Mouse (Mus musculus): Measurements from ENCODE around the gene Gtpbp3.

Gene Gtpbp3

GRCm38 (mm10) chr8:71469411-71469810 is 18.5 kb upstream of the Gtpbp3 start:
- DNase-seq (ENCODE audit: low spot score in 2 of 2): no peak

- no peak for DNase-seq (ENCODE audit: low spot score in 2 of 2)
Measured at GRCm38 (mm10) chr8:71470146-71470912, 17.6 kb upstream of the Gtpbp3 start.

GRCm38 (mm10) chr8:71470913-71471255 is 17.0 kb upstream of the Gtpbp3 start:
- DNase-seq (ENCODE audit: low spot score in 2 of 2): no peak

GRCm38 (mm10) chr8:71471861-71472260 is 16.0 kb upstream of the Gtpbp3 start:
- DNase-seq (ENCODE audit: low spot score in 2 of 2): no peak

- DNase-seq (ENCODE audit: low spot score in 2 of 2): no peak
Measured at GRCm38 (mm10) chr8:71472601-71473386, 15.1 kb upstream of the Gtpbp3 start.

GRCm38 (mm10) chr8:71474344-71474743 is 13.6 kb upstream of the Gtpbp3 start:
- DNase-seq (ENCODE audit: low spot score in 2 of 2): no peak

- no peak for DNase-seq (ENCODE audit: low spot score in 2 of 2)
Measured at GRCm38 (mm10) chr8:71474785-71475701, 12.9 kb upstream of the Gtpbp3 start.

GRCm38 (mm10) chr8:71475702-71476075 is 12.2 kb upstream of the Gtpbp3 start:
- no peak for DNase-seq (ENCODE audit: low spot score in 2 of 2)

- DNase-seq (ENCODE audit: low spot score in 2 of 2): peak; percentile 65 to 82
Measured at GRCm38 (mm10) chr8:71476099-71476940, 11.6 kb upstream of the Gtpbp3 start.

GRCm38 (mm10) chr8:71477196-71477845 is 10.6 kb upstream of the Gtpbp3 start:
- no peak for DNase-seq (ENCODE audit: low spot score in 2 of 2)

- no peak for DNase-seq (ENCODE audit: low spot score in 2 of 2)
Measured at GRCm38 (mm10) chr8:71478943-71479342, 9.0 kb upstream of the Gtpbp3 start.

- no peak for DNase-seq (ENCODE audit: low spot score in 2 of 2)
Measured at GRCm38 (mm10) chr8:71483932-71484331, 4.0 kb upstream of the Gtpbp3 start.

GRCm38 (mm10) chr8:71484736-71485135 is 3.2 kb upstream of the Gtpbp3 start:
- no peak for DNase-seq (ENCODE audit: low spot score in 2 of 2)

GRCm38 (mm10) chr8:71485142-71486135 is 2.5 kb upstream of the Gtpbp3 start, which contains the start of gene Ano8:
TSS of gene Ano8 (minus strand) at chr8:71485963.
- peak; percentile 73 to 84 for DNase-seq (ENCODE audit: low spot score in 2 of 2)

- DNase-seq (ENCODE audit: low spot score in 2 of 2): no peak
Measured at GRCm38 (mm10) chr8:71486136-71486529, 1.8 kb upstream of the Gtpbp3 start.

- DNase-seq (ENCODE audit: low spot score in 2 of 2): peak; percentile 84 to 85
Measured at GRCm38 (mm10) chr8:71488454-71488853, 551 bp downstream of the Gtpbp3 start.

- peak; percentile 58 to 83 for DNase-seq (ENCODE audit: low spot score in 2 of 2)
Measured at GRCm38 (mm10) chr8:71495039-71495438, 7.1 kb downstream of the Gtpbp3 start.

- no peak for DNase-seq (ENCODE audit: low spot score in 2 of 2)
Measured at GRCm38 (mm10) chr8:71495811-71496210, 7.9 kb downstream of the Gtpbp3 start.

- peak; percentile 48 to 87 for DNase-seq (ENCODE audit: low spot score in 2 of 2)
Measured at GRCm38 (mm10) chr8:71496481-71496880, 8.6 kb downstream of the Gtpbp3 start.

All from urinary bladder, postnatal 36 days (tissue).